Mouse (Mus musculus): ENCODE measurements at regions not wholly inside any gene's neighbourhood (a gene's known extent, or its start where the extent isn't known, plus 50 kb on each side); places are given as distances from the start of the nearest gene placed in this dataset.

GRCm38 (mm10) chr11:111170174-111170800, 104.3 kb downstream of the Kcnj2 start:
- no peak for TF ChIP-seq CTCF (IDR thresholded peaks at IDR 0.05; ENCODE audit: low read depth)
- no peak for TF ChIP-seq EP300 (optimal IDR thresholded peaks at IDR 0.05)
